Mouse (Mus musculus) kidney, postnatal 14 days (tissue): ENCODE measurements at regions not wholly inside any gene's neighbourhood (a gene's known extent, or its start where the extent isn't known, plus 50 kb on each side); places are given as distances from the start of the nearest gene placed in this dataset.

Experiments used
- DNase-seq: peaks from one replicate; pipeline ENCODE4 v3.0.0; 2022; ENCODE audit warnings: mixed read lengths

DNA sequence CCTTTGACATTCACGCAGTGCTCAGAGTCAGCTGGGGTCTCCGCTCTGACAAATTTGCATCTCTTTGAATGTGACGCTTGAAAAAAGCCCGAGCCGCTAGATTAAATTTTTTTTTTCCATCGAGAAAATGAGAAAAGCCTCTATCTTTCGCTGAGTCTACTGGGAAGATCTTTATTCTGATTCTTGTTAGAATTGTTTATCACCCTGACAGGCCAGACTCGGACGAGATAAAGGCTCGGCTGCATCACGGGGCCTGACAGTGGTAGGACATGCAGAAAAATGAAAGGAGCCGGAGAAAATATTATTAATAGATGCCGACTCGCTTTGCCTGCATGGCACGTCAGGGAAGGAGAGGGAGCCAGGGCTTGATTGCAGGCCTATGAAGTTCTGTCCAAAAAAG lies 616.8 kb downstream of the Vrk1 start:
- no peak for DNase-seq

- DNase-seq: no peak
These were observed 622.5 kb downstream of the Vrk1 start for GRCm38 (mm10) chr12:106632566-106632965.

GRCm38 (mm10) chr12:106633096-106633495 lies 623.1 kb downstream of the Vrk1 start:
- DNase-seq: peak; percentile 17

- DNase-seq: no peak
These were observed 648.3 kb downstream of the Vrk1 start for GRCm38 (mm10) chr12:106658317-106658716.

GRCm38 (mm10) chr12:106673232-106673766 lies 663.3 kb downstream of the Vrk1 start:
- DNase-seq: no peak

- no peak for DNase-seq
These were observed 664.7 kb downstream of the Vrk1 start for GRCm38 (mm10) chr12:106674741-106675140.

GRCm38 (mm10) chr12:106676136-106676535 lies 666.1 kb downstream of the Vrk1 start:
- no peak for DNase-seq

DNA sequence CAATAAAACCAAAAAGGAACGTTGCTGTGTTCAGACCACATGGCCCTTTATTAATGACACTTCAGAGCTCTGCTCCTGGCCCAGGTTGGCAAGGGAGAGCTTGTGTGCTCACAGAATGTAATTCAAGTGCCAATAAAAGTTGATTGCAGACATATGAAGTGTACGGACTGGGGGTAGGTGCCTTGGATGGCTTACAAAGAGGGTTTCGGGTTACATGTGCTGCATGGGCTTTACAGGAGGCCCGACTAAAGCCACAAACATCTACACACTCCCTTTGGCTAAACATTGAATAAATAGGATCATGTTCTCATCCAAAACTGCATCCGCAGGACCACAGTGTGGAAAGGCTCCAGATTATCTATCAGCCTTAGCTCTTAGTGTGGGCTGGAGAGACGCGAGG lies 666.5 kb downstream of the Vrk1 start:
- no peak for DNase-seq

GRCm38 (mm10) chr12:106685986-106686385 lies 676.0 kb downstream of the Vrk1 start:
- DNase-seq: no peak

DNA sequence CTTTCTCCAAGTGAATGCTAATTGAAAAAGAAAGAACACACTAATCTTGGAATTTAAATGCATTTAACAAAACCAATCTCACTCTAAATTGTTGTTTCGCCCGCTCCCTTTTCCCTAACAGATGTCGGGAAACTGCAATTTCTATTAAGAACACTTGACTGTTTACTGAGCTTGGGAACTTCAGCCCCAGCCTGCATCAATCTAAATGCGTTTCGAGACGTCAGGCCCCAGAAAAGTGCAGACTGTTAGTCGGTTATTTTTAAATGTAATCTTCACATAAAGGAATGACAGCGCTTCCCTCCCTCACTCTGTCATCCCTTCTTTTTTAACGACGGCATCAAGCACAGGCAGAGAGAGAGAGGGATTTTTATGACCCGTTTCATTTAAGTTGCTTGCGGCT lies 677.7 kb downstream of the Vrk1 start:
- DNase-seq: no peak

DNA sequence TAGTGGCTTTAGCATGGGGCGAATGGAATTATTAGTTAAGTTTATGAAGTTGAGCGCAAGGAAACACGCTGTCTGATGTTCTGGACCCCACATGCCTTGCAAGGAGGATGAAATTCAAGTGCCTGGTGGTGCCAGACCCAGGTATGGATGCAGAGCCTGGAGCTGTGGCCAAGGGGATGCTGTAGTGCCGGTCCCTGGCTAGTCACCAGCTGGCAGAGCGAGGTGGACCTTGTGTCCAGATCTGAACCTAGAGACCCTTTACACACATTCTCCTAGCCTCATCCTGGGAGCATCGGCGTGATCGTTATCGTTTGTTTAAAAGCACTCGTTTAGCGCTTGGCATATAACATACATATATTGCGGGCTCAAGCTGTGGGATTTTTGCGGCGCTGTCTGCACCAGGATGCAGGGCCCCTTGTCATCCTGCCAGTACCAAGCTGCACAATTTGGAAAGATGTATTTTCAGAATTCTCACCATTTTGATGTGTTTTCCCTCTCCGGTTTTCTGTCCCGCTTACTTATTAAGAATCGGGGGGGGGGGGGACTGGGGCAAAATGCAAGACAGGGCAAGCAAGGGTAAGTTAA lies 678.2 kb downstream of the Vrk1 start:
- DNase-seq: no peak

- DNase-seq: no peak
These were observed 692.9 kb downstream of the Vrk1 start for GRCm38 (mm10) chr12:106702958-106703357.

DNA sequence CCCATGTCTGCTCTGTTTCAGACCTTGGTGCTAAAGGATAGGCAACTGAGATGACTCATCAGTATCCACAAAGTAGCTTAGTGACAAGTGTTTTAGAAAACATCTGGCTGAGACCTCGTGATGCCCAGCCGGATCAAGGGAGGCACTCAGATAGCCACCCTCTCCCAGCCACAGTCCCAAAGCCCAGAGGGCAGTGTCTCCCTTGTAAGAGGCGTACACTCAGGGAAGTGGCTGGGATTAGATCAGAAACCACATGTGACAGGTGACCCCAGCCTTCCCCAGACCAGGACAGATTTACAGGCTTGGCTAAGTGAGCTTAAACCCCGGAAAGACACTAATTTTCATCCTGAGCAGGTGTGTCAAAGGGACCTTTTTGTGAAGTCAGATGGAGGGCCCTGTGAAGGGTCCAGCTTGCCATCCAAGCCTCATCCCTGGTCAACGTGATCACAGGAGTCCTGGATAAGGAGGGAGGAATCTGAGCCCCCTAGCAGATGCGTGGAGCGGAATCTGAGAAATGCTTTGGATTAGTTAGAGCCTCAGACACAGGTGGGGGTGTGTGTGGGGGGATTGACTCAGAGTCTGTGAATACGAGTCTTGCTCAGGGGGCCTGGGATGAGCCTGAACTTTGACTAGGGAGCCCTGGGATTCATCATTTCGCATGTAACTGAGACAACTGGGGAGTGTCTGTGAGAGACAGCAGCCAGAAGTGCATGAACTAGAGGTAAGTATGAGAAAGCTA lies 711.4 kb downstream of the Vrk1 start:
- no peak for DNase-seq

GRCm38 (mm10) chr12:106722010-106722362 lies 712.0 kb downstream of the Vrk1 start:
- no peak for DNase-seq

- DNase-seq: no peak
These were observed 712.7 kb downstream of the Vrk1 start for GRCm38 (mm10) chr12:106722761-106723160.

GRCm38 (mm10) chr12:106726920-106727319 lies 716.9 kb downstream of the Vrk1 start:
- DNase-seq: no peak

DNA sequence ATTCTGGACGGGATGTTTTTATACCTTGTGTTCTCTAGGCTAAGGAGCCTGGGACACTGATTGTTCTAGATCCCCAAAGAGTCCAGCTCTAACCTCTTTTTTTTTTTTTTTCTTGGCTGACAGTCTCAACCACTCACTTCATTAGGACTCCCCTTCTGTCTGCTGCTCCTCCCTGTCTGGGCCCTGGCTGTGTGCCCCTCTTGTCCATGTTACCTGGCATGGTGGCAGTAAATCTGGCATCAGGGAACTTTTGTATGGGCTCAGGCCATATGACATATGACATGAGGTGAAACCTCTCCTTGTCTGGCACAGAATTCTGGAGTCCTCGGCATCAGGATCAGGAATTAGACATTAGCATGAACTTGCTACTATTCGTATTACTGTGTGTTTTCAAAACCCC lies 717.5 kb downstream of the Vrk1 start:
- no peak for DNase-seq

- DNase-seq: no peak
These were observed 719.7 kb downstream of the Vrk1 start for GRCm38 (mm10) chr12:106729686-106730085.

DNA sequence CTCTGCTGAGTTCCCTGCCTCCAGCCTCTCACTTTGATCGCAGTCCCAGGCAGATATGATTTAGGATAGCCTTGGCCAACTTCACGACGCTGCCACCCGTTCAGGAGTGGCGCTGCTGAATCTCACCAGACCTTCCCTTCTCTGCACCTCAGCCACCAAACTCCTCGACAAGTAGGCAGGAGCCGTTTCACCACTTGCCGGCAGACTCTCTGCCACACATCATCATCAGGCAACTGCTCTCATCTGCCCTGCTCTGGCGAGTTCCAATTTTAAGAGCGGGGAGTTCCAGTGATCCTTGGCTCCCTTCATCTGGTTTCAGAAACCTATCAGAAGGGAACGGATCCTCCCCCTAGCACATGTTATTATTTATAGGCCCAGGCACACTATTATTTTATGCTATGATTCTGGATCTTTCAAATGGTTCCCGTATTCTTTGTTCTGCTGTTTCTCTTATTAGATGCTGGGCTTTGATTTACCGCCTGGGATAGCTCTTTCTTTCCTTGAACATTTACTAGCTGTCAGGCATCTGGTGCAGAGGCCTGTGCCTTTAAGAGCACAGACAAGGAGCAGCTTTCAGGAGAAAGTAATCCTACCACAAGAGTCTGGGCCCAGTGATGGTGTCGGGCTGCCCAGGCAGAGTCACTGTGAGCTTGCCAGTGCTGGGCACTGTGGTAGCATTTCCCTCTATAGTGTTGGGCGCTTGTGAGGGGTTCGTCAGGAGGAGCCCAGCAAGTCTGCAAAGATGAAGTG lies 722.3 kb downstream of the Vrk1 start:
- no peak for DNase-seq

DNA sequence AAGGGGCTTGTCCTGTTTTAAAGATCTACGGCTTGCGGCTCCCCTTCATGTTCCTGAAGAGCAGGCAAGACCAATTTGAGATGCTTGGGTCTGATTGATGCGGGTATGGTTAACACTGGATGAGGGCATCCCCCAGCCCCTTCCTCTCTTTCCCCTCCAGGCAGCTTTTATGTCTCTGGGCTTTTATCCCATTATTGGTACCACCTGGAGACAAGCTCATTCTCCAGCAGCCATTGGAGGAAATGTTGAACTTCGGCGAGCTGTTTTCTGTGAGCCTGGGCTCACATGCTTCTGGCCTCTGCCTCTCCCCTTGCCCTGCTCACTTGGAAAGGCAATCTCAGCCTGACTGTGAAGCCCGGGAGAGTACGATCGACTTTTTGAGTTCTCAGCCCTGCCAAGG lies 738.7 kb downstream of the Vrk1 start:
- no peak for DNase-seq

DNA sequence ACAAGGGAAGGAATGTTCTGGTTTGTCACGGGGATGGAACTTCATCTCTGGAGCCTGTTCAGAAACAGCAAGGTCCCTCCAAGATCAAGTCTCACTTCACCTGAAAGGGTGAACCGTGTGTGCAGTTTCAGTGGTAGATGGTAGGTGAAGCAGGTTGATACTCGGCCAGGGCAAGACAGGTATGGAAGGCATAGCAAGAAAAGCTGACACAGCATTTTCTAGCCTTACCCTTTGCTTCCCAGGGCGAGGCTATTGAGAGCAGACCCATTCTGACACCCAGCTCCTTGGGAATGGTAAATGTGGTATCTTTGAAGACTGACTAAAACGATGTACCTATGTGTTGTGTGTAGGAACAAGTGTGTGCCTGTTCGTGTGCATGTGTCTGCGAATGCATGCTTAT lies 724.9 kb upstream of the 3110018I06Rik start:
- no peak for DNase-seq

- DNase-seq: no peak
These were observed 723.9 kb upstream of the 3110018I06Rik start for GRCm38 (mm10) chr12:106764516-106764915.

GRCm38 (mm10) chr12:106773536-106773935 lies 714.9 kb upstream of the 3110018I06Rik start:
- DNase-seq: no peak

DNA sequence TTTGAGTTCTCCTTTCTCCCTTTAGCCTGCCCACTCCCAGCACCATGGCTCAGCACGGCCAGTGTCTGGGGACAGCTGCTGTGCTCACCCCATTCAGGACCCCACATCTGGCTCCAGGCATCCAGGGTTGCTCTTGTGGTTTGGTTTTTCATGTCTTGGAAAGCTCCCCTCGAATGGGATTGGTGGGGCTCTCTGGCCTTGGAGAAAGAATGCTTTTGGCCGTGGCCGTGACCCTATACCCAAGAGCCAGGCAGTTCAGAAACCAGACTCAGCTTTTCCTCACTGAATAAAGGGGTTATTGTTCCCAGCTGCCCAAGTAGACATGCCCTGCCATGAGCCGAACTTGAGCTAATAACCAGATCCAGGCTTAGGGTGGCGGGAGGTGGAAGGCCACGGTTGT lies 691.8 kb upstream of the 3110018I06Rik start:
- no peak for DNase-seq
